27 mouse cellular contexts compared by ENCODE assay signal in genomic region chrX:158837546-158837945, GRCm38 (mm10).
"Had no signal": no experiment of that assay in that cellular context is flagged by ENCODE, and none has a peak within 500 bp of the region (broad histone marks: within the 10 kb centered on the region; RNA-seq: fewer than 3 reads in every experiment).

No protein-coding gene starts in this region.

- H3K27ac ChIP-seq: heart, adult 2 months; heart, embryonic 13.5 days; heart, embryonic 15.5 days; hindbrain, embryonic 13.5 days; hindbrain, embryonic 15.5 days; hindbrain, postnatal 0 days; kidney, embryonic 15.5 days; kidney, postnatal 0 days; layer of hippocampus, adult 2 months; limb, embryonic 10.5 days; limb, embryonic 12.5 days; liver, embryonic 13.5 days; liver, embryonic 15.5 days had no signal

- ATAC-seq: hindbrain, postnatal 0 days; intestine, embryonic 16.5 days had no signal

- H3K9ac ChIP-seq: heart, embryonic 13.5 days; heart, embryonic 15.5 days; hindbrain, embryonic 13.5 days; hindbrain, embryonic 15.5 days; kidney, embryonic 15.5 days; limb, embryonic 12.5 days; liver, embryonic 13.5 days; liver, embryonic 15.5 days had no signal

- H3K4me3 ChIP-seq: heart, adult 2 months; heart, embryonic 13.5 days; heart, embryonic 15.5 days; hindbrain, embryonic 13.5 days; hindbrain, embryonic 15.5 days; kidney, embryonic 15.5 days; layer of hippocampus, adult 2 months; limb, embryonic 10.5 days; limb, embryonic 12.5 days; liver, embryonic 13.5 days; liver, embryonic 15.5 days had no signal

- H3K4me2 ChIP-seq: heart, embryonic 11.5 days; heart, embryonic 13.5 days; heart, embryonic 15.5 days; hindbrain, embryonic 13.5 days; hindbrain, embryonic 15.5 days; kidney, embryonic 15.5 days; limb, embryonic 12.5 days; liver, embryonic 11.5 days; liver, embryonic 13.5 days; liver, embryonic 15.5 days had no signal

- H3K27me3 ChIP-seq: heart, embryonic 13.5 days; heart, embryonic 15.5 days; hindbrain, embryonic 13.5 days; hindbrain, embryonic 15.5 days; kidney, embryonic 15.5 days; limb, embryonic 12.5 days; liver, embryonic 13.5 days; liver, embryonic 15.5 days had no signal

- H3K4me1 ChIP-seq: heart, embryonic 13.5 days; heart, embryonic 15.5 days; hindbrain, embryonic 13.5 days; hindbrain, embryonic 15.5 days; kidney, embryonic 15.5 days; limb, embryonic 10.5 days; limb, embryonic 12.5 days; liver, embryonic 13.5 days; liver, embryonic 15.5 days had no signal

- H3K36me3 ChIP-seq: heart, embryonic 13.5 days; heart, embryonic 15.5 days; hindbrain, embryonic 13.5 days; hindbrain, embryonic 15.5 days; kidney, embryonic 15.5 days; limb, embryonic 10.5 days; limb, embryonic 12.5 days; liver, embryonic 13.5 days; liver, embryonic 15.5 days had no signal

- DNase-seq: gastrocnemius, postnatal 14 days; gastrocnemius, postnatal 36 days; heart, adult 11 months; heart, adult 2 months; heart, postnatal 14 days; heart, postnatal 36 days; kidney, adult 11 months; kidney, adult 2 months; kidney, adult 9 months; kidney, postnatal 25 days; kidney, postnatal 4 days; liver; liver, embryonic 13.5 days had no signal

- H3K9me3 ChIP-seq: heart, embryonic 13.5 days; heart, embryonic 15.5 days; hindbrain, embryonic 15.5 days; kidney, embryonic 15.5 days; limb, embryonic 10.5 days; limb, embryonic 12.5 days; liver, embryonic 13.5 days; liver, embryonic 15.5 days had no signal
